8 mouse cellular contexts compared by ENCODE assay signal in the genomic region with DNA sequence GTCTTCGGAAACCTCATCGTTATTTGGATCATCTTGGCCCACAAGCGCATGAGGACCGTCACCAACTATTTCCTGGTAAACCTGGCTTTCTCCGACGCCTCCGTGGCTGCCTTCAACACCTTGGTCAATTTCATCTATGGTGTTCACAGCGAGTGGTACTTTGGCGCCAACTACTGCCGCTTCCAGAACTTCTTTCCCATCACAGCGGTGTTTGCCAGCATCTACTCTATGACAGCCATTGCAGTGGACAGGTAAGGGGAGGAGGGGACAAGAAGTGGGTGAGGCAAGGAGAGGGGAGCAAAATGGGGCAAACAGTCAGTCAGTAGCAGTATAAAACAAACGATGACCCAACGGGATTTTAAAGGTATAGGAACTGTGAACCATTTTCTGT. TPM values are rescaled to one million over a fixed set of nuclear protein-coding genes. Genes with fewer than 3 reads are reported as not detected.
DNase-seq lines count a peak whose midpoint lies in the region; ATAC-seq and TF ChIP-seq lines count a peak whose summit lies in the region.

No protein-coding gene starts in this region.

- ATAC-seq in embryonic facial prominence, embryonic 13.5 days (ENCODE audit: insufficient number of reproducible peaks, insufficient read depth, low FRiP score, low TSS enrichment, low read depth) = no peak
- ATAC-seq in hindbrain, postnatal 0 days = peak; percentile 77
- peak; percentile 75 for ATAC-seq in neural tube, embryonic 14.5 days (ENCODE audit: low read depth)

- peak; percentile 3 to 10 for DNase-seq in layer of hippocampus, postnatal 10 days (ENCODE audit: low spot score in 2 of 2)
- DNase-seq in layer of hippocampus, postnatal 25 days (ENCODE audit: extremely low spot score in 1 of 2, low spot score in 1 of 2) = no peak
- peak; percentile 57 for DNase-seq in hindbrain, postnatal 0 days (ENCODE audit: low spot score)
- no peak for DNase-seq in B cell, adult 2 months
- DNase-seq in layer of hippocampus, adult 11-12 months (ENCODE audit: low spot score) = no peak
- no peak for DNase-seq in cerebellum, adult 2 months

- H3K9me3 ChIP-seq in embryonic facial prominence, embryonic 13.5 days = no peaks in the 10 kb centered on the region
- no peaks in the 10 kb centered on the region for H3K9me3 ChIP-seq in hindbrain, postnatal 0 days (ENCODE audit: low read length)
- H3K9me3 ChIP-seq in neural tube, embryonic 14.5 days (ENCODE audit: control insufficient read depth, low read length) = no peaks in the 10 kb centered on the region

- peak overlapping the region; percentile 96 for H3K4me2 ChIP-seq in embryonic facial prominence, embryonic 13.5 days
- H3K4me2 ChIP-seq in hindbrain, postnatal 0 days (ENCODE audit: low read depth, low read length) = peak overlapping the region; percentile 90
- peak overlapping the region; percentile 93 for H3K4me2 ChIP-seq in neural tube, embryonic 14.5 days (ENCODE audit: low read depth, low read length)

- no peak for TF ChIP-seq POLR2A in cerebellum, adult 2 months (IDR thresholded peaks at IDR 0.05; ENCODE audit: borderline replicate concordance, insufficient read depth, low read length)

- peak; percentile 54 for TF ChIP-seq CTCF in hindbrain, postnatal 0 days (IDR thresholded peaks at IDR 0.05; ENCODE audit: low read depth)
- no peak for TF ChIP-seq CTCF in cerebellum, adult 2 months (IDR thresholded peaks at IDR 0.05; ENCODE audit: borderline replicate concordance, insufficient read depth, low read depth, low read length)

- no peaks in the 10 kb centered on the region for H3K36me3 ChIP-seq in embryonic facial prominence, embryonic 13.5 days
- no peaks in the 10 kb centered on the region for H3K36me3 ChIP-seq in hindbrain, postnatal 0 days (ENCODE audit: insufficient read depth, low read length)
- H3K36me3 ChIP-seq in neural tube, embryonic 14.5 days (ENCODE audit: control insufficient read depth, insufficient read depth, low read length) = no peaks in the 10 kb centered on the region

- no peak overlapping the region for H3K27ac ChIP-seq in embryonic facial prominence, embryonic 13.5 days
- no peak overlapping the region for H3K27ac ChIP-seq in hindbrain, postnatal 0 days
- no peak overlapping the region for H3K27ac ChIP-seq in neural tube, embryonic 14.5 days (ENCODE audit: low read depth, low read length)
- H3K27ac ChIP-seq in cerebellum, adult 2 months (ENCODE audit: insufficient read depth, low read length) = no peak overlapping the region

- 14% methylated on average over 13 of the region's 13 CpGs for WGBS in embryonic facial prominence, embryonic 13.5 days
- 8% methylated on average over 13 of the region's 13 CpGs for WGBS in hindbrain, postnatal 0 days
- WGBS in neural tube, embryonic 14.5 days = 10% methylated on average over 13 of the region's 13 CpGs
- WGBS in cerebellum, adult 2 months = 8% methylated on average over 13 of the region's 13 CpGs

- H3K27me3 ChIP-seq in embryonic facial prominence, embryonic 13.5 days = peaks cover 17% of the 10 kb centered on the region
- no peaks in the 10 kb centered on the region for H3K27me3 ChIP-seq in hindbrain, postnatal 0 days (ENCODE audit: insufficient read depth, low read length)
- 0 out of 2 replicates have a peak, but pooled peaks cover 3% of the 10 kb centered on the region for H3K27me3 ChIP-seq in neural tube, embryonic 14.5 days (ENCODE audit: control insufficient read depth, insufficient read depth, low read length)
- H3K27me3 ChIP-seq in cerebellum, adult 2 months (ENCODE audit: control insufficient read depth, insufficient read depth, low read length) = no peaks in the 10 kb centered on the region

- peak overlapping the region; percentile 57; the same call in 1 of the 2 replicates for H3K9ac ChIP-seq in embryonic facial prominence, embryonic 13.5 days
- H3K9ac ChIP-seq in hindbrain, postnatal 0 days (replicated peaks; ENCODE audit: low read length) = peak overlapping the region; percentile 44; the same call in 1 of the 2 replicates
- H3K9ac ChIP-seq in neural tube, embryonic 14.5 days (replicated peaks; ENCODE audit: low read depth, low read length) = peak overlapping the region; percentile 41; the same call in 1 of the 2 replicates

- peak overlapping the region; percentile 52 for H3K4me3 ChIP-seq in embryonic facial prominence, embryonic 13.5 days
- H3K4me3 ChIP-seq in hindbrain, postnatal 0 days (ENCODE audit: low read length) = peak overlapping the region; percentile 49
- H3K4me3 ChIP-seq in neural tube, embryonic 14.5 days (ENCODE audit: low read depth, low read length) = peak overlapping the region; percentile 43
- no peak overlapping the region for H3K4me3 ChIP-seq in cerebellum, adult 2 months (replicated peaks; ENCODE audit: insufficient read depth, low read depth, low read length)

- peaks cover 10% of the 10 kb centered on the region for H3K4me1 ChIP-seq in embryonic facial prominence, embryonic 13.5 days
- 0 out of 2 replicates have a peak, but pooled peaks cover 4% of the 10 kb centered on the region for H3K4me1 ChIP-seq in hindbrain, postnatal 0 days (ENCODE audit: insufficient read depth, low read length)
- 0 out of 2 replicates have a peak, but pooled peaks cover 4% of the 10 kb centered on the region for H3K4me1 ChIP-seq in neural tube, embryonic 14.5 days (ENCODE audit: control insufficient read depth, insufficient read depth, low read length)
- H3K4me1 ChIP-seq in cerebellum, adult 2 months (ENCODE audit: control insufficient read depth, insufficient read depth, low read length) = no peaks in the 10 kb centered on the region

RNA-seq across cellular contexts. Expression of gene Tacr3, which starts 0.7 kb away (rescaled TPM):
- 1 to 10 TPM; 3.8 to 5.2 TPM for total RNA-seq in layer of hippocampus, postnatal 10 days (2021)
- total RNA-seq in layer of hippocampus, postnatal 25 days (2021) = 1 to 10 TPM in 1 of 2 experiments, under 1 TPM in 1; 0.96 to 2.7 TPM
- polyA plus RNA-seq in embryonic facial prominence, embryonic 13.5 days (2015; fragmentation: Nextera tagmentation; extraction: Ambion mirVana) = 0.74 and 0.80 TPM in 2 replicates
- total RNA-seq in hindbrain, postnatal 0 days (2014; rRNA removed) = 4.1 and 7.6 TPM in 2 replicates
- polyA plus RNA-seq in hindbrain, postnatal 0 days (2015; fragmentation: Nextera tagmentation; extraction: Ambion mirVana) = 4.6 and 4.9 TPM in 2 replicates
- 3.8 and 4.2 TPM in 2 replicates for polyA plus RNA-seq in neural tube, embryonic 14.5 days (2014; fragmentation: Nextera tagmentation; extraction: Ambion mirVana)
- 1.7 and 2.1 TPM in 2 replicates for polyA plus RNA-seq in cerebellum, adult 2 months (2012; rRNA removed)

Comparison
In these comparisons a context has a peak if more than half of its experiments do, and no peak if none do; other contexts are left out.
1. DNase-seq: peak in layer of hippocampus, postnatal 10 days (2 of 2) and hindbrain, postnatal 0 days (single experiment); none in layer of hippocampus, postnatal 25 days (0 of 2), B cell, adult 2 months (0 of 2), layer of hippocampus, adult 11-12 months (single experiment) and cerebellum, adult 2 months (0 of 2).
2. Peak in every context shown above with its lines, with median percentiles within 50 percentile points of each other: H3K4me2 ChIP-seq and H3K9ac ChIP-seq.